Mouse (Mus musculus) induced T-regulatory cell, adult 2 months (primary cell): ENCODE data around the gene Aes.

Source experiments
- DNase-seq: peaks from one replicate; pipeline ENCODE4 v3.0.0-alpha.2; 2012; ENCODE audit warnings: low read depth

The Aes gene

GRCm38 (mm10) chr10:81545161-81545747 lies 14.0 kb upstream of the Aes start, which contains the start of gene Gna11:
Gene Gna11 (minus strand): TSS chr10:81545190.
- DNase-seq, result peak; percentile 99

- no peak for DNase-seq
Observed at GRCm38 (mm10) chr10:81546332-81546731, 13.0 kb upstream of the Aes start.

- DNase-seq, result no peak
Observed at GRCm38 (mm10) chr10:81546788-81547571, 12.3 kb upstream of the Aes start.

DNA sequence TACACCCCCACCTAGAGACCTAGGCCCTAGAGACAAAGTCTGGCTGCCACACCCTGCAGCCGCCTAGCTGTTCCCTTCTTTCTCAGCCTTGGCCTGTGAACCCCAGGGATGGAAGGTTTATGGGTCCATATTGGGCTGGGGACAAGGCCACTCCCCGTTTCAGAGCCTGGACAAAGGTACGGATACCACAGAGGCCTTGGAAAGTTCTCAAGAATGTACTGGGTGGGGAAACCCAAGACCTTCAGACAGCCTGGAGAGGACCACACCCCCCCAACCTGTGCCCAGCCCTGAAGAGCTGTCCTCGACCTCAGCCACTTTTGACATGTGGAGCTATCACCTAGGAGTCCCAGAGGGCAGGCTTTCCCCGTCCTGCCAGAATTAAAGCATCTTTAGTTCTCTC lies 10.3 kb upstream of the Aes start:
- no peak for DNase-seq

GRCm38 (mm10) chr10:81550257-81550656 lies 9.0 kb upstream of the Aes start:
- DNase-seq, result peak; percentile 89

DNA sequence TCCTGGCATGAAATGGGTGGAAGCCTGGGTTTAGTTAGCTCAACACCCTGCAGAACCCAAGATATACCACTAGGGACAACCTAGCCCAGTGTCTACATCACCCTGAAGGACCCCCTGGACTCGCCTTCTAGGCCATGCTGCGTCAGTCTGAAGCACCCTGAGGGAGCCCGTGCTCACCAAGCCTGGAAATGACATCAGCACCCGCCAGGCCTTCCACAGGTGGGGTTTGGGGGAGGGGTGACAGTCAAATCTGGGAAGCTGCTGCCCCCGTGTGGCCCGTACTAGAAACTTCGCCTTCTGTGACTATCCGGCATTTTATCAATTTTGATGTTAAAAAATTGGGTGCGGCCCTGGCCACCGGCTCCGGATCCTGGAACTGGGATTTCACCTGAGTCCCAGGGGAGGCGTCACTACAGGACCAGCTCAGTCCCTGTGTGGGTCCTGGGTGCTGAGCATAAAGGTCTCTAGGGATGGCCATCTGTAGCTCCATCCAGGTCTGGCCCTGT lies 7.6 kb upstream of the Aes start:
- peak; percentile 95 for DNase-seq

DNA sequence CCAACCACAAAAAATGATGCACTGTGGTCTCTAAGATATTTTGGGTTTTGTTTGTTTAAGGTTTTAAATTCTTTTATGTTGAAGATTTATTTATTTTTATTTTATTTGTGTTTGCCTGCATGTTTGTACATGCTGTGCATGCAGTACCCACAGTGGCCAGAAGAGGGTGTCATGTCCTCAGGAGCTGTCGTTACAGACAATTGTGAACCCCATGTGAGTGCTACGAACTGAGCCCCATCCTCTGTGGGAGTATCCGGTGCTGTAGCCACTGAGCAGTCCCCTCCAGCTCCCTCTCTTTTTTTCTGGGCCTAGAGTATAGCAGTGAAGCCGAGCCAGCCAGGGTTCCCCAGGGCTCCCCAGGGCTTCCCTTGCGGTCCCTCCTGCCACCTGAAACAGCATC lies 6.1 kb upstream of the Aes start:
- peak; percentile 81 for DNase-seq

GRCm38 (mm10) chr10:81553807-81554755 lies 5.2 kb upstream of the Aes start:
- DNase-seq, result no peak

- peak; percentile 61 for DNase-seq
Observed at GRCm38 (mm10) chr10:81556282-81556681, 3.0 kb upstream of the Aes start.

- DNase-seq, result no peak
Observed at GRCm38 (mm10) chr10:81557491-81557890, 1.8 kb upstream of the Aes start.

GRCm38 (mm10) chr10:81559627-81560539 lies 595 bp downstream of the Aes start:
- peak; percentile 79 for DNase-seq

- peak; percentile 94 for DNase-seq
Observed at GRCm38 (mm10) chr10:81560719-81561459, 1.6 kb downstream of the Aes start.

DNA sequence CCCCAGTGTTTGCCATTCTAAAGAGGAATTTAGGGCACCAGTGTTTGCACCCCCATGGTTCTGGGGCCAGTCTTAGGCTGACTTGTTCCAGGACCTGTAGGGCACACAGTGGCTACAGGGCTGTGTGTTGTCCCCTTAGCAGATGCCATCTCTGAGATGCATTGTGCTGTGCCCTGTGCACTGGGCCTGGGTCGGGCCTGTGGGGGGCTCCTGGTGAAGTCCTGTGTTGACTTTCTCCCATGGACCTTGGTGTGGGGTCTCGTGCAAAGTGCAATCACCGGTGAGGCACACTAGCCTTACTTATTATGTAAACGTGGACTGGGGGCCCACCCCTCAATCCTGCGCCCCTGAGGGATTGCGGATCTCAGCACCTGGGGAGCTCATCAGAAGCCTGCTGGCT lies 3.1 kb downstream of the Aes start:
- DNase-seq, result no peak

DNA sequence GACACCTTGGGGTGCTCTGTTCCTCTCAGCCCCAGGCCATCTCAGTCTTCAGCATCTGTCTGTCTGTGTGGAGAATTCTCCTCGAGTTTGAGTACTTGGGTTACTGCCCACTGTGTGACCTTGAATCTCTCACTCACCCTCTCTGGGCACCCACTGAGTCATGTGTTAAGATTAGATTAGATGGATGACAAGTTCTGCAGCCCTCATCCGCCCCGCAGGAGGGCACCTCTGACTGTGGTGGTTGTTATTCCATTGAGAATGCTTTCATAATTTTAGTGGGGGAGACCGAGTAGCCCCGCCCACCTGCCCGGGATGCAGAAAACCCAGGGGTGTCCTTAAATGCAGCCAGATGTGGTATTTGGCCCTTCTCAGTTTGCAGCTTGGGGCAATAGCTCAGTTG lies 4.2 kb downstream of the Aes start:
- DNase-seq, result no peak

DNA sequence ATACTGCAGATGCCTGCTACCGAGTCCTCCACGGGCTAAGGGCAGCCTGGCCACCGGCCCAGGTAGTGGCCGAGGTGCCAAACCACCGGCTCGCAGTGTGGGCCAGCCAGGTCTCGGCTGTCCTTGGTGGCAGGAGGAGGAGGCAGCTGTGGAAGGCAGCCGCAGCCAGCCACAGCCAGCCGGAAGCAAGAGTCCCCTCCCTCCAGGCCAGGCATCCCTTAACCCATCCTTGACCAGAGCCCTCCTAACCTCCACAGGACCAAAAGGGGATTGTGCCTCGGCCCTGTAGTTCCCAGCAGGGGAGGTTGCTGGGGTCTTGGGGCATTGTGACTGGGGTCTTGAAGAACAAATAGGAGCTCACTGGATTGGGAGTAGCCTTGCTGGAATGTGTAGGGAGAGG lies 4.9 kb downstream of the Aes start:
- DNase-seq, result no peak

GRCm38 (mm10) chr10:81564734-81565133 lies 5.4 kb downstream of the Aes start:
- DNase-seq, result peak; percentile 77

DNA sequence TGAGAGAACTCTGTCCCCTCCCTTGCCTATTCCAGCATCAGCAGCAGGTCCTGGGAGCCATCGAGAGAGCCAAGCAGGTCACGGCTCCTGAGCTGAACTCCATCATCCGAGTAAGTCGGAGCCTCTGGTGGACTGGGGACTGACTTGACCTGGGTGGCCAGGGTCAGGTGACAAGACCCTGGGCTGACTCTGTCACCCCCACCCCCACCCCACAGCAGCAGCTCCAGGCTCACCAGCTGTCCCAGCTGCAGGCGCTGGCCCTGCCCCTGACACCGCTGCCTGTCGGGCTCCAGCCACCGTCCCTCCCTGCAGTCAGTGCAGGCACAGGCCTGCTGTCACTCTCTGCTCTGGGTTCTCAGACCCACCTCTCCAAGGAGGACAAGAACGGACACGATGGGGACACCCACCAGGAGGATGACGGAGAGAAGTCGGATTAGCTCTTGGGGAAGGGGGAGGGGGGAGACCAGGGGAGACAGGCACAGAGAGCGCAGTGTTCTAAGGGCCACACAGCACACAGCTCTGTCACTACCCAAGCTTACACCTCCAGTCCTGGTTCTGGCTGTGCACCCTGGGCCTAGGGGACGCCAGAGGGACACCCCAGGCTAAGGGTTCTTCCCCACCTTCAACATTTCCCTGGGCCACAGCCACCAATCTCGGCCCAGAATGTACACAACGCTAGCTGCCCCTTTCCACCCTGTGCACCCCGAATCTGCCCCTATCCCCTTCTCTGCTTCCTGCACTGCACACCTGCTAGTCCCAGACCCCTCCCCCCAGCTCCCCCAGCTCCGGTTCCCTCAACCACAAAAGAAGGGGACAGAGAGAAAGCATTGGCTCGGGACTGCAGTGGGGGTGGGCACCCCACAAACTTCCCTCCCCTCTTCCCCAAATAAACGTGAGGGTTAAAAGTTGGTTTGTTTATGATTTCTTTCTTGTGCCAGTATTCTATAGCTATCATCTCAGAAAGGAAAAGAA lies 6.3 kb downstream of the Aes start:
- no peak for DNase-seq

DNA sequence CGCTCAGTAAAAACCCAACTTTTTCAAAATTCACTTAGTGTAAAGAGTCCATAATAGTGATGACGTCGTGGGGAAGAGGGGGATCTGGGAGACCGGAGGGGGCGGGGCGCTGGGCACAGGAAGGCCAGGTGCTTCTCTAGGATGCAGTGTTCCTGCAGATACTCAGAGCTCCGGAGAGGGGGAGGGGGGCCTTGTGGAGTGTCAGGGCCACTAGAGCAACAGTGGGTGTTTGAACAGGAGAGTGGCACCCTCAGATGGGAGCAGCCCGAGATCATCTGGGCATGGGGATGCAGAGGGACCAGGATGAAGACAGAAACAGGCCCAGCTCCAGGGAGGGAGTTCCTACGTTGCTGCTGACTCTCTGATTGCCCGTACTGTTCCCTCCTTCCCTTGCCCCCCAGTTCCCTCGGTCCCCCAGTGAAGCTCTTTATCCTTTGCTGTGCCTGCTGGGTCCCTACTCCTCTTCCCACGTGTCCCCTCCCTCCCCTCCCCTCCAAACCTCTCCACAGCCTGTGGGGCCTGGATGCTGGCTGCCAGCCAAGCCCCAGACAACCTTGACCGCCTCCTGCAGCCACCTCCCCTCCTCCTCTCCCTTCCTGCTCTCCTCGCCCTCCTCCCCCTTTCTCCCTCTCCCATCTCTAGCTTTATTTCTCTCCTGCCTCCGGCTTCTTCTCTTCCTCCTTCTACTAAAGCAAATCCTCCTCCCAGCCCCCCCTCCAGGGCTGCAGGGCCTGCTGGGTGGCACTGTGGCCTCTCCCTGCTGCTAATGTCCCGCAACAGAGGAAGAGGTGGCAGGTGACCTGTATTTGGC lies 9.3 kb downstream of the Aes start:
- no peak for DNase-seq
